Mouse (Mus musculus): Measurements from ENCODE around the gene Bptf. TPM values are rescaled to one million over a fixed set of nuclear protein-coding genes. Genes with fewer than 3 reads are reported as not detected.
"Not testable (repeated sequence)": the region's sequence is repeated elsewhere in the genome, so short reads cannot be mapped to it uniquely, and the experiment has no call there.

Gene Bptf
- polyA plus RNA-seq, 1 experiment from 2014 or later, result 27.1 TPM

GRCm38 (mm10) chr11:107025411-107026321 is 106.3 kb downstream of the Bptf start, which contains the start of gene 1810010H24Rik:
Gene 1810010H24Rik (plus strand): TSS chr11:107025681.
- peak within 1 kb of the TSS; percentile 53 for H3K4me3 ChIP-seq
- WGBS, result under 1% methylated on average over 45 of the region's 45 CpGs
- H3K27ac ChIP-seq (replicated peaks), result peak within 1 kb of the TSS; percentile 73
- no peaks in the 10 kb centered on the region for H3K27me3 ChIP-seq
- H3K9ac ChIP-seq, result peak within 1 kb of the TSS; percentile 66
- H3K4me2 ChIP-seq, result peak within 1 kb of the TSS; percentile 97
- H3K36me3 ChIP-seq, result no peaks in the 10 kb centered on the region
- peaks cover 37% of the 10 kb centered on the region for H3K4me1 ChIP-seq (replicated peaks)
- H3K9me3 ChIP-seq, result no peaks in the 10 kb centered on the region
- ATAC-seq (ENCODE audit: low FRiP score, low read depth), result peak; percentile 20; the same call in 1 of the 2 replicates

GRCm38 (mm10) chr11:107024406-107024805 is 107.5 kb downstream of the Bptf start:
- Histone ChIP-seq H3K9ac (no peak overlapping the region), H3K4me2 (peak overlapping the region; percentile 97), H3K4me3 (no peak overlapping the region), H3K27me3 (no peaks in the 10 kb centered on the region), H3K9me3 (no peaks in the 10 kb centered on the region), H3K36me3 (no peaks in the 10 kb centered on the region), H3K27ac (replicated peaks) (0 out of 2 replicates have a peak overlapping the region, but pooled peaks have one; percentile 1), H3K4me1 (replicated peaks) (peaks cover 37% of the 10 kb centered on the region)
- no peak for ATAC-seq (ENCODE audit: low FRiP score, low read depth)
- 57% methylated on average over 4 of the region's 4 CpGs for WGBS

- Histone ChIP-seq H3K27me3 (no peaks in the 10 kb centered on the region), H3K4me3 (no peak overlapping the region), H3K4me2 (no peak overlapping the region), H3K4me1 (replicated peaks) (peaks cover 32% of the 10 kb centered on the region), H3K36me3 (no peaks in the 10 kb centered on the region), H3K27ac (replicated peaks) (no peak overlapping the region), H3K9ac (no peak overlapping the region), H3K9me3 (no peaks in the 10 kb centered on the region)
- ATAC-seq (ENCODE audit: low FRiP score, low read depth), result no peak
- 92% methylated on average over 13 of the region's 13 CpGs for WGBS
Observed at GRCm38 (mm10) chr11:107022050-107022683, 109.8 kb downstream of the Bptf start.

GRCm38 (mm10) chr11:107019722-107020121 is 112.2 kb downstream of the Bptf start:
- not testable (repeated sequence) for H3K27ac ChIP-seq (replicated peaks); H3K27me3 ChIP-seq

GRCm38 (mm10) chr11:107019318-107019717 is 112.6 kb downstream of the Bptf start:
- Histone ChIP-seq H3K27me3 (no peaks in the 10 kb centered on the region), H3K4me1 (replicated peaks) (peaks cover 3% of the 10 kb centered on the region; the same call in 1 of the 2 replicates), H3K4me2 (no peak overlapping the region), H3K9ac (no peak overlapping the region), H3K27ac (replicated peaks) (no peak overlapping the region), H3K4me3 (no peak overlapping the region), H3K36me3 (no peaks in the 10 kb centered on the region), H3K9me3 (no peaks in the 10 kb centered on the region)
- ATAC-seq (ENCODE audit: low FRiP score, low read depth), result no peak
- 39% methylated on average over 4 of the region's 4 CpGs for WGBS

More at GRCm38 (mm10) chr11:107019722-107020121, 112.2 kb downstream of the Bptf start:
- H3K4me2 ChIP-seq; H3K4me1 ChIP-seq (replicated peaks); H3K9ac ChIP-seq; ATAC-seq (ENCODE audit: low FRiP score, low read depth); H3K9me3 ChIP-seq; H3K4me3 ChIP-seq; H3K36me3 ChIP-seq: not testable (repeated sequence)
- WGBS, result 94% methylated on average over 5 of the region's 5 CpGs

GRCm38 (mm10) chr11:107018606-107019005 is 113.3 kb downstream of the Bptf start:
- Histone ChIP-seq H3K27me3 (no peaks in the 10 kb centered on the region), H3K4me3 (no peak overlapping the region), H3K4me2 (no peak overlapping the region), H3K9me3 (no peaks in the 10 kb centered on the region), H3K36me3 (no peaks in the 10 kb centered on the region), H3K4me1 (replicated peaks) (no peaks in the 10 kb centered on the region), H3K27ac (replicated peaks) (no peak overlapping the region), H3K9ac (no peak overlapping the region)
- WGBS, result 26% methylated on average over 8 of the region's 8 CpGs
- no peak for ATAC-seq (ENCODE audit: low FRiP score, low read depth)

- H3K4me2 ChIP-seq, result no peak overlapping the region
- no peak overlapping the region for H3K9ac ChIP-seq
- H3K27me3 ChIP-seq, result no peaks in the 10 kb centered on the region
- H3K4me1 ChIP-seq (replicated peaks), result no peaks in the 10 kb centered on the region
- 66% methylated on average over 6 of the region's 6 CpGs for WGBS
- no peak overlapping the region for H3K4me3 ChIP-seq
- H3K9me3 ChIP-seq, result no peaks in the 10 kb centered on the region
- no peak for ATAC-seq (ENCODE audit: low FRiP score, low read depth)
- no peak overlapping the region for H3K27ac ChIP-seq (replicated peaks)
- no peaks in the 10 kb centered on the region for H3K36me3 ChIP-seq
Observed at GRCm38 (mm10) chr11:107017339-107017886, 114.5 kb downstream of the Bptf start.

GRCm38 (mm10) chr11:107016893-107017292 is 115.0 kb downstream of the Bptf start:
- Histone ChIP-seq H3K36me3 (no peaks in the 10 kb centered on the region), H3K4me1 (replicated peaks) (peaks cover 3% of the 10 kb centered on the region), H3K4me3 (no peak overlapping the region), H3K9ac (no peak overlapping the region), H3K27me3 (no peaks in the 10 kb centered on the region), H3K4me2 (no peak overlapping the region), H3K9me3 (no peaks in the 10 kb centered on the region), H3K27ac (replicated peaks) (no peak overlapping the region)
- ATAC-seq (ENCODE audit: low FRiP score, low read depth), result no peak
- 74% methylated on average over 1 of the region's 1 CpGs for WGBS

GRCm38 (mm10) chr11:107015535-107016187 is 116.3 kb downstream of the Bptf start:
- not testable (repeated sequence) for H3K9me3 ChIP-seq; H3K4me2 ChIP-seq; H3K36me3 ChIP-seq; ATAC-seq (ENCODE audit: low FRiP score, low read depth); H3K27me3 ChIP-seq; H3K9ac ChIP-seq; H3K4me1 ChIP-seq (replicated peaks); H3K27ac ChIP-seq (replicated peaks); H3K4me3 ChIP-seq
- 74% methylated on average over 11 of the region's 11 CpGs for WGBS

GRCm38 (mm10) chr11:107014597-107015309 is 117.2 kb downstream of the Bptf start:
- Histone ChIP-seq H3K9ac (no peak overlapping the region), H3K36me3 (no peaks in the 10 kb centered on the region), H3K27ac (replicated peaks) (no peak overlapping the region), H3K9me3 (no peaks in the 10 kb centered on the region), H3K27me3 (no peaks in the 10 kb centered on the region), H3K4me2 (peak overlapping the region; percentile 18; the same call in 1 of the 2 replicates), H3K4me1 (replicated peaks) (peaks cover 7% of the 10 kb centered on the region), H3K4me3 (no peak overlapping the region)
- no peak for ATAC-seq (ENCODE audit: low FRiP score, low read depth)
- 48% methylated on average over 14 of the region's 14 CpGs for WGBS

GRCm38 (mm10) chr11:107014020-107014585 is 117.8 kb downstream of the Bptf start:
- no peak for ATAC-seq (ENCODE audit: low FRiP score, low read depth)
- H3K36me3 ChIP-seq, result no peaks in the 10 kb centered on the region
- WGBS, result 81% methylated on average over 11 of the region's 11 CpGs
- H3K27me3 ChIP-seq, result no peaks in the 10 kb centered on the region
- H3K4me2 ChIP-seq, result no peak overlapping the region
- no peaks in the 10 kb centered on the region for H3K9me3 ChIP-seq
- H3K9ac ChIP-seq, result no peak overlapping the region
- H3K4me1 ChIP-seq (replicated peaks), result peaks cover 7% of the 10 kb centered on the region
- no peak overlapping the region for H3K27ac ChIP-seq (replicated peaks)
- H3K4me3 ChIP-seq, result no peak overlapping the region
